Mouse (Mus musculus) kidney, postnatal 0 days (tissue): Measurements from ENCODE around the gene Gm26657. TPM values are rescaled to one million over a fixed set of nuclear protein-coding genes. Genes with fewer than 3 reads are reported as not detected.

Experiments
- ATAC-seq: fragments of 200-750 bp; cut with Nextera tagmentation; replicated peaks from 2 replicates; pipeline ENCODE4 v1.8.0; 2017; ENCODE audit warnings: low read depth, moderate number of reproducible peaks, moderate TSS enrichment, moderate library complexity; ENCODE audit not compliant: low FRiP score
- DNase-seq: peaks from one replicate; pipeline ENCODE4 v3.0.0-alpha.2; 2016; ENCODE audit warnings: low spot score
- H3K27ac ChIP-seq: fragments of 300-500 bp; sonication (generic); 2 replicates; pipeline ENCODE4 v1.5.1; 2014; ENCODE audit warnings: mild to moderate bottlenecking
- H3K27me3 ChIP-seq: fragments of 300-500 bp; sonication (generic); 2 replicates; pipeline ENCODE4 v1.6.1; 2014; ENCODE audit warnings: low read length, mixed read lengths; ENCODE audit not compliant: insufficient read depth
- H3K36me3 ChIP-seq: fragments of 300-500 bp; sonication (generic); 2 replicates; pipeline ENCODE4 v1.6.1; 2014; ENCODE audit warnings: low read length, mixed read lengths; ENCODE audit not compliant: insufficient read depth
- H3K4me1 ChIP-seq: fragments of 300-500 bp; sonication (generic); replicated peaks from 2 replicates; pipeline ENCODE4 v1.6.1; 2014; ENCODE audit warnings: antibody characterized with exemption, low read length, mixed read lengths; ENCODE audit not compliant: insufficient read depth
- H3K4me2 ChIP-seq: fragments of 300-500 bp; sonication (generic); 2 replicates; pipeline ENCODE4 v1.6.1; 2014; ENCODE audit warnings: mild to moderate bottlenecking, low read length, moderate library complexity, mixed read lengths
- H3K4me3 ChIP-seq: fragments of 300-500 bp; sonication (generic); replicated peaks from 2 replicates; pipeline ENCODE4 v1.5.1; 2014; ENCODE audit warnings: low read depth, low read length
- H3K9ac ChIP-seq: fragments of 300-500 bp; sonication (generic); 2 replicates; pipeline ENCODE4 v1.6.1; 2014; ENCODE audit warnings: low read depth, low read length
- H3K9me3 ChIP-seq: fragments of 300-500 bp; sonication (generic); replicated peaks from 2 replicates; pipeline ENCODE4 v1.6.1; 2016; ENCODE audit warnings: low read length, inconsistent platforms, mixed read lengths
- CTCF ChIP-seq: IDR thresholded peaks from 2 replicates; pipeline ENCODE4 v1.5.1; 2016; ENCODE audit warnings: antibody characterized with exemption, low read depth, mild to moderate bottlenecking, moderate library complexity
- WGBS: fragments of 180-500 bp; shearing (Covaris S2); extraction: QIAGEN DNeasy Blood & Tissue Kit; methylation state at CpG from one replicate; pipeline ENCODE4 v1.1.7; 2014; 5-methylcytosine and 5-hydroxymethylcytosine counted together
- polyA plus RNA-seq: library from polyadenylated mRNA; unstranded; fragments of >200 nt; fragmentation: Nextera tagmentation; extraction: Ambion mirVana; gene quantifications from 2 replicates; pipeline ENCODE4 v1.2.1, GENCODE M21; 2015

The Gm26657 gene
- polyA plus RNA-seq, 1 experiment from 2014 or later = not detected

DNA sequence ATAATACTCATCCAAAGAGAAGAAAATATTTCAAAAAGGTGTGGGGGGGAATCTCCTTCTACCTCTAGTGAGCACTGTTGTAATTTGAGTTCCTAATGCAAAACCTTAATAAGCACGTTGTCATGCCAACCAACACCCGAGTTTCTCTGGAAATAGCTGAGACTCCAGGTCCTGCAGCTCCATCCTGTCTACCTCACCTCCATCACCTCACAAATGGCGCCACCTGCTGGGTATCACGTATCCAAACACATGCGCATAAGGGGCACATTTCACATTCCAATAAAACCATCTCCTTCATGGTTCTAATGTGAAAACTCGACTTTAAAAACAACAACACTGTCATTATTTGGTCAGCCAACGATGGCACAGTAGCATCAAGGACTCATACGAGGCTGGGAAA lies 14.0 kb upstream of the Gm26657 start:
- Histone ChIP-seq H3K4me2 (no peak overlapping the region), H3K9ac (no peak overlapping the region), H3K4me3 (no peak overlapping the region), H3K9me3 (no peaks in the 10 kb centered on the region), H3K27ac (no peak overlapping the region), H3K4me1 (no peaks in the 10 kb centered on the region), H3K27me3 (no peaks in the 10 kb centered on the region), H3K36me3 (no peaks in the 10 kb centered on the region)
- peak; percentile 49 for TF ChIP-seq CTCF
- DNase-seq (no peak), ATAC-seq (no peak)
- 61% methylated on average over 8 of the region's 8 CpGs for WGBS

DNA sequence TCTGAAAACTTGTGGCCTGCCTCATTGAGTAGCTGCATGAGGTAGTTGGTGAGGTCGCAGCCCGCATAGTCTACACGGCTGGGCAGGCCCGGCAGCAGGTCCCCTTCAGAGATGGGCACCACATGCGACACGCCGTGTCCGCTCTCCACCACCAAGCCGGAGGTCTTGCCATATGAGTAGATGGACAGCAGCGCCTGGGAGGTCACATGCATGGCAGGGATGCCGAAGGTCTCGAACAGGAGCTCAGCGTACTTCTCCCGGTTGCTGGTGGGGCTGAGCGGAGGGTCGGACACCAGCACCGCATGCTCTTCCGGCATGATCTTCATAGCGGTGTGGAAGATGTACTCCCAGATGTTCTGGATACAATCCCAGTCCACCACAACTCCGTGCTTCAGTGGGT lies 741 bp downstream of the Gm26657 start:
- Histone ChIP-seq H3K4me1 (no peaks in the 10 kb centered on the region), H3K9ac (no peak overlapping the region), H3K4me3 (no peak overlapping the region), H3K27ac (no peak overlapping the region), H3K4me2 (no peak overlapping the region), H3K36me3 (no peaks in the 10 kb centered on the region), H3K9me3 (no peaks in the 10 kb centered on the region), H3K27me3 (no peaks in the 10 kb centered on the region)
- ATAC-seq (no peak), DNase-seq (no peak)
- TF ChIP-seq CTCF = no peak
- 97% methylated on average over 20 of the region's 20 CpGs for WGBS

DNA sequence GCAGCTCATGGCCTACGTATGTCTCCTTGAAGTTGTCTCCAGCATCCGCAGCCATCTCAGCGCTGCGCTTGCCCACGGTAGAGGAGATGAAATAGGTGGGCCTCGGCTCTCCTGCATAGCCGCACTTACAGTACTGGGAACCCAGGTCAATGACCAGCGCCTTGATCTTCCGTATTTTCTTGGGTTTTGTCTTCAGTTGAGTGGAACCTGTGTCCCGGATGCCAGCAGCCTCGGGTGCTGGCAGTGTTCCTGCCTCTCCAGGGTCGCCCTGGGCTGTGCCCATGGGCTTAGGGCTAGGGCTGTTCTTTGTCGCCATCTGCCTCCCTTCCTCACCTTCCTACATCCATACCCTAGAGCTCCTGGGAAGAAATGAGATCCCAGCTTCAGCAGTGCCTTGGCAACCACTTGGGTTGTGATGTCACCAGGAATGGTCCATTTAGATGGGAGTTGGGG lies 1.2 kb downstream of the Gm26657 start, which contains the start of gene Actl7b:
Gene Actl7b, minus strand, starts transcription at position 403 of the 453 bp plus-strand sequence.
- ATAC-seq = no peak
- H3K36me3 ChIP-seq = no peaks in the 10 kb centered on the region
- H3K9me3 ChIP-seq = no peaks in the 10 kb centered on the region
- no peak within 1 kb of the TSS for H3K4me3 ChIP-seq
- DNase-seq = no peak
- WGBS = 97% methylated on average over 13 of the region's 13 CpGs
- no peaks in the 10 kb centered on the region for H3K4me1 ChIP-seq
- H3K9ac ChIP-seq = no peak within 1 kb of the TSS
- no peaks in the 10 kb centered on the region for H3K27me3 ChIP-seq
- H3K27ac ChIP-seq = no peak within 1 kb of the TSS
- H3K4me2 ChIP-seq = no peak within 1 kb of the TSS
- TF ChIP-seq CTCF = no peak

DNA sequence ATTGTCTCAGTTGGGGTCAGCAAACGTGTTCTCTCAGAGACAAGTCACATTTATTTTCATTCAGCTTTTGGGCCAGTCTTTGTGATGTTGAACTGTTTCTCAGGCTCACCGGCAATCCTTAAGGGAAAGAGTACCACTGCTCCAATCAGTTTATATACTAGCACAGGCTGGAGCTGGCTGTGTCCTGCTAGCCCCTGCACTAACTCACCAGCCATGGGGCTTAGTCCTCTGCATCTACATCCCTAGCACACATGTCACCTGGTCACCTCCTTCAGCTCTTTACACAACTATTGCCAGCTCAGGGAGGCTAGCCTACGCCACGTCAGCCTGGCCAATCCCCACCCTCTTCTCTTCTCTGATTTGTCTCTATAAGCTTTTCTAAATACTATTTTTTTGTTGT lies 2.8 kb downstream of the Gm26657 start:
- TF ChIP-seq CTCF = no peak
- WGBS = 85% methylated on average over 4 of the region's 4 CpGs
- Histone ChIP-seq H3K4me3 (no peak overlapping the region), H3K9me3 (no peaks in the 10 kb centered on the region), H3K27me3 (no peaks in the 10 kb centered on the region), H3K4me1 (no peaks in the 10 kb centered on the region), H3K4me2 (no peak overlapping the region), H3K36me3 (no peaks in the 10 kb centered on the region), H3K9ac (no peak overlapping the region), H3K27ac (no peak overlapping the region)
- ATAC-seq (no peak), DNase-seq (no peak)

DNA sequence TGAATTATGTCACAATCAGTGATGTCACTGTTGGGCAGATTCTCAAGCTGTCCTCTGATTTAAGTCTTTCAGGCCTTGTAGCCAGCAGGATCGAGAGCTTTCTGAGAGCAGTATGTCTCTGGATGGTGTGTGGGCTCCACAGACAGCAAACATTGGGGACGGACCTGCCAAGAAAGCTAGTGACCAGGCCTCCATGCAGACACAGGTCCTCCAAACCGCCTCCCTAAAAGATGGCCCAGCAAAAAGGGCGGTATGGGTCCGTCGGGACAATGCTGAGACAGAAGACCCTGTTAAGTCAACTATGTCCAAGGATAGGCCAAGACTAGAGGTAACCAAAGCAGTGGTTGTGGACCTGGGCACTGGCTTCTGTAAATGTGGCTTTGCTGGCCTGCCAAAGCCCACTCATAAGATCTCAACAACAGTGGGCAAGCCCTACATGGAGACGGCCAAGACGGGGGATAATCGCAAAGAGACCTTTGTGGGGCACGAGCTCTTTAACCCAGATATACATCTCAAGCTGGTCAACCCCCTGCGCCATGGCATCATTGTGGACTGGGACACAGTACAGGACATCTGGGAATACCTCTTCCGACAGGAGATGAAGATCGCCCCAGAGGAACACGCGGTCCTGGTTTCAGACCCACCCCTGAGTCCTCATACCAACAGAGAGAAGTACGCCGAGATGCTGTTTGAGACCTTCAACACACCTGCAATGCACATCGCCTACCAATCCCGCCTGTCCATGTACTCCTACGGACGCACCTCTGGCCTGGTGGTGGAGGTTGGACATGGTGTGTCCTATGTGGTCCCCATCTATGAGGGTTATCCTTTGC lies 3.7 kb downstream of the Gm26657 start, which contains the start of gene Actl7a:
Gene Actl7a, plus strand, starts transcription at position 51 of the 833 bp plus-strand sequence.
- Histone ChIP-seq H3K9me3 (no peaks in the 10 kb centered on the region), H3K27me3 (no peaks in the 10 kb centered on the region), H3K4me3 (no peak within 1 kb of the TSS), H3K9ac (no peak within 1 kb of the TSS), H3K27ac (no peak within 1 kb of the TSS), H3K36me3 (no peaks in the 10 kb centered on the region), H3K4me2 (no peak within 1 kb of the TSS), H3K4me1 (no peaks in the 10 kb centered on the region)
- DNase-seq (no peak), ATAC-seq (no peak)
- WGBS = 97% methylated on average over 21 of the region's 21 CpGs
- no peak for TF ChIP-seq CTCF

DNA sequence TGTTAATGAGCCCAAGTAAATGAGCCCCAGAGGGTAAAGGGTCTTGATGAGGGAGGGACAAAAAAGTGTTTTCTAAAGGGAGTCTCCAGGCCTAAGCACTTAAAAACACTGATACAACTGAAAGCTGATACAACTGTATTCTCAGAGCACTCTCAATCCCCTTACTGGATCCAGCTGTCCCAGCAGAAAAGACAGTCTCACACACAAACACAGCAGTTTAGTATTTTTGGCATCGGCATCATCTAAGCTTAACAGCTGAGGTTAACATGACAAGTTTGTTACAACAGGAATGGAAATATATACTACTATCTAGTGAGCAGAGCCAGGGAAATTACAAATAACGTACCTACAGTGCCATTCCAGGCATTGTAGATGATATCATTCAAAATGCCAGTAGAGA lies 6.5 kb downstream of the Gm26657 start:
- no peaks in the 10 kb centered on the region for H3K9me3 ChIP-seq
- H3K4me2 ChIP-seq = no peak overlapping the region
- no peak for TF ChIP-seq CTCF
- DNase-seq = peak; percentile 29
- no peaks in the 10 kb centered on the region for H3K27me3 ChIP-seq
- no peak overlapping the region for H3K27ac ChIP-seq
- peaks cover 12% of the 10 kb centered on the region for H3K36me3 ChIP-seq
- ATAC-seq = no peak
- no peak overlapping the region for H3K9ac ChIP-seq
- H3K4me1 ChIP-seq = no peaks in the 10 kb centered on the region
- H3K4me3 ChIP-seq = no peak overlapping the region
- 65% methylated on average over 2 of the region's 2 CpGs for WGBS
